Mouse (Mus musculus) erythroblast, adult 5-6 weeks (primary cell): ENCODE results near the gene Ncstn. TPM values are rescaled to one million over a fixed set of nuclear protein-coding genes. Genes with fewer than 3 reads are reported as not detected.

ENCODE experiments used
- ATAC-seq: replicated peaks from 2 replicates; pipeline ENCODE4 v1.8.0; 2016; ENCODE audit warnings: moderate number of reproducible peaks, mild to moderate bottlenecking, moderate TSS enrichment, inconsistent platforms; ENCODE audit not compliant: poor library complexity, low FRiP score, severe bottlenecking
- total RNA-seq, 2 experiments: library from RNA; stranded (forward) in 1 of 2; stranded (reverse) in 1 of 2; fragments of 150-400 nt in 1 of 2; fragments of 200-764, 138-1000 nt in 1 of 2; gene quantifications; 2 replicates each; pipeline versions ENCODE4 v1.2.3 to v1.2.4; 2015 to 2017; ENCODE audit warnings: low replicate concordance in 2 of 2

The Ncstn gene
- total RNA-seq, 2 experiments from 2014 or later: 19.0 to 20.1 TPM

GRCm38 (mm10) chr1:172046410-172046809 is 36.2 kb downstream of the Ncstn start:
- ATAC-seq: no peak

- no peak for ATAC-seq
These were observed 52.7 kb downstream of the Ncstn start for GRCm38 (mm10) chr1:172029914-172030313.

- ATAC-seq: no peak
These were observed 54.0 kb downstream of the Ncstn start, which contains the start of gene Vangl2 for GRCm38 (mm10) chr1:172028394-172029275. Gene Vangl2 (minus strand): TSS chr1:172028444.

GRCm38 (mm10) chr1:172027809-172028102 is 54.8 kb downstream of the Ncstn start:
- no peak for ATAC-seq

GRCm38 (mm10) chr1:172027010-172027808 is 55.4 kb downstream of the Ncstn start:
- ATAC-seq: no peak

GRCm38 (mm10) chr1:172026201-172026901 is 56.2 kb downstream of the Ncstn start:
- ATAC-seq: no peak

GRCm38 (mm10) chr1:172025201-172025904 is 57.2 kb downstream of the Ncstn start:
- ATAC-seq: no peak

- ATAC-seq: no peak
These were observed 58.3 kb downstream of the Ncstn start for GRCm38 (mm10) chr1:172024140-172024895.

GRCm38 (mm10) chr1:172019863-172020521 is 62.6 kb downstream of the Ncstn start:
- ATAC-seq: no peak

- no peak for ATAC-seq
These were observed 63.3 kb downstream of the Ncstn start for GRCm38 (mm10) chr1:172019339-172019738.

- no peak for ATAC-seq
These were observed 64.0 kb downstream of the Ncstn start for GRCm38 (mm10) chr1:172018336-172019311.

- no peak for ATAC-seq
These were observed 65.0 kb downstream of the Ncstn start for GRCm38 (mm10) chr1:172017517-172018070.

GRCm38 (mm10) chr1:172016660-172017516 is 65.7 kb downstream of the Ncstn start:
- ATAC-seq: no peak

- no peak for ATAC-seq
These were observed 66.6 kb downstream of the Ncstn start for GRCm38 (mm10) chr1:172016031-172016430.
